Mouse (Mus musculus): ENCODE measurements around the gene Mei1.
A peak's percentile ranks its signal among the peaks of the same experiment; 100 is the strongest.

The Mei1 gene

GRCm38 (mm10) chr15:82151176-82151575, 81.4 kb downstream of the Mei1 start:
- no peak for DNase-seq (ENCODE audit: low read depth)

GRCm38 (mm10) chr15:82152022-82152421, 82.2 kb downstream of the Mei1 start:
- DNase-seq (ENCODE audit: low read depth) = no peak

- no peak for DNase-seq (ENCODE audit: low read depth)
These were observed 82.6 kb downstream of the Mei1 start for GRCm38 (mm10) chr15:82152435-82152834.

- DNase-seq (ENCODE audit: low read depth) = peak; percentile 76
These were observed 86.5 kb downstream of the Mei1 start for GRCm38 (mm10) chr15:82156298-82156697.

- DNase-seq (ENCODE audit: low read depth) = peak; percentile 47
These were observed 87.1 kb downstream of the Mei1 start for GRCm38 (mm10) chr15:82156902-82157301.

GRCm38 (mm10) chr15:82158243-82159035, 88.6 kb downstream of the Mei1 start:
- no peak for DNase-seq (ENCODE audit: low read depth)

GRCm38 (mm10) chr15:82159471-82159870, 89.7 kb downstream of the Mei1 start:
- no peak for DNase-seq (ENCODE audit: low read depth)

GRCm38 (mm10) chr15:82160731-82161640, 91.2 kb downstream of the Mei1 start:
- DNase-seq (ENCODE audit: low read depth) = no peak

GRCm38 (mm10) chr15:82161965-82162600, 92.3 kb downstream of the Mei1 start:
- DNase-seq (ENCODE audit: low read depth) = no peak

GRCm38 (mm10) chr15:82163356-82164060, 93.7 kb downstream of the Mei1 start:
- DNase-seq (ENCODE audit: low read depth) = peak; percentile 64

- DNase-seq (ENCODE audit: low read depth) = no peak
These were observed 94.2 kb downstream of the Mei1 start for GRCm38 (mm10) chr15:82164061-82164399.

GRCm38 (mm10) chr15:82164496-82164895, 94.7 kb downstream of the Mei1 start:
- DNase-seq (ENCODE audit: low read depth) = peak; percentile 52

GRCm38 (mm10) chr15:82165332-82166239, 95.8 kb downstream of the Mei1 start:
- peak; percentile 95 for DNase-seq (ENCODE audit: low read depth)

- DNase-seq (ENCODE audit: low read depth) = peak; percentile 88
These were observed 96.7 kb downstream of the Mei1 start for GRCm38 (mm10) chr15:82166240-82167100.

GRCm38 (mm10) chr15:82167201-82168168, 97.7 kb downstream of the Mei1 start:
- DNase-seq (ENCODE audit: low read depth) = peak; percentile 67

- no peak for DNase-seq (ENCODE audit: low read depth)
These were observed 99.9 kb downstream of the Mei1 start for GRCm38 (mm10) chr15:82169671-82170070.

GRCm38 (mm10) chr15:82170437-82171377, 100.9 kb downstream of the Mei1 start:
- no peak for DNase-seq (ENCODE audit: low read depth)
